Mouse (Mus musculus) neural tube, embryonic 10.5 days (tissue): ENCODE data around the gene Gm21760.
"Not testable (repeated sequence)": the region's sequence is repeated elsewhere in the genome, so short reads cannot be mapped to it uniquely, and the experiment has no call there.

ENCODE experiments used
- DNase-seq: peaks from one replicate; pipeline ENCODE4 v3.0.0-alpha.2; 2017; ENCODE audit warnings: low spot score; ENCODE audit errors: extremely low spot score

Gm21760 gene

GRCm38 (mm10) chrY:80133479-80133878 is at the start of gene Gm21760:
Gene Gm21760, plus strand, starts transcription at chrY:80133779.
- DNase-seq: not testable (repeated sequence)
